Mouse (Mus musculus): ENCODE results near the gene Crim1.

DNA sequence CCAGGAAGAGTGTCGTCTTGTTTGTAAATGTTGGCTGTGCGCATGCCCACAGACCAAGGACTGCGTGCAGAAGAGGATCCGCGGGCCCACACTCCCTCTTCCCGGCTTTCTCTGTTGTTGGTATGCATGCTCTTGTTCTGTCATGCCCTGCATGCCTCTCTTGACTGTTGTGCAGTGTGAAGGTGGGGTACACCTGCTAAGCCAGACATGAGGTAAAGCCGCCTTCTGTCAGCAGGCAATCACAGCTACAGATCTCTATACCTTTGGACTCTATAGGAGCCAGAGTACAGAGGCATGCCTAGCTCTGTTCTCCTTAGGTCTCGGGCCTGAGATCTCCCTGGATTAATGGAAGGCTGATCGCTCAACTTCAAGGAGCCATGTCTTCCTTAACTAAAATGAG lies 55.7 kb downstream of the Crim1 start:
- TF ChIP-seq POLR2A (IDR thresholded peaks at IDR 0.05; ENCODE audit: low read depth, low read length): no peak
- TF ChIP-seq CTCF (IDR thresholded peaks at IDR 0.05; ENCODE audit: extremely low read depth, insufficient read length, insufficient replicate concordance, low read depth, low read length): no peak

Data from small intestine, adult 2 months (tissue).